Mouse (Mus musculus) midbrain, embryonic 12.5 days (tissue): ENCODE data around the gene 1600014C23Rik. TPM values are rescaled to one million over a fixed set of nuclear protein-coding genes. Genes with fewer than 3 reads are reported as not detected.

Source experiments
- ATAC-seq: fragments of 200-750 bp; cut with Nextera tagmentation; 2 replicates; pipeline ENCODE4 v1.8.0; 2017; ENCODE audit warnings: low read depth, moderate TSS enrichment, moderate library complexity; ENCODE audit not compliant: low FRiP score
- H3K27ac ChIP-seq: fragments of 300-500 bp; sonication (generic); replicated peaks from 2 replicates; pipeline ENCODE4 v1.5.1; 2016; ENCODE audit warnings: mild to moderate bottlenecking
- H3K27me3 ChIP-seq: fragments of 300-500 bp; sonication (generic); 2 replicates; pipeline ENCODE4 v1.6.1; 2016; ENCODE audit warnings: mild to moderate bottlenecking
- H3K36me3 ChIP-seq: fragments of 300-500 bp; sonication (generic); 2 replicates; pipeline ENCODE4 v1.6.1; 2016
- H3K4me1 ChIP-seq: fragments of 300-500 bp; sonication (generic); 2 replicates; pipeline ENCODE4 v1.6.1; 2016
- H3K4me2 ChIP-seq: fragments of 300-500 bp; sonication (generic); replicated peaks from 2 replicates; pipeline ENCODE4 v1.6.1; 2016; ENCODE audit warnings: mild to moderate bottlenecking, moderate library complexity
- H3K4me3 ChIP-seq: fragments of 300-500 bp; sonication (generic); 2 replicates; pipeline ENCODE4 v1.5.1; 2016; ENCODE audit warnings: mild to moderate bottlenecking
- H3K9ac ChIP-seq: fragments of 300-500 bp; sonication (generic); replicated peaks from 2 replicates; pipeline ENCODE4 v1.6.1; 2016; ENCODE audit warnings: mild to moderate bottlenecking, moderate library complexity
- H3K9me3 ChIP-seq: fragments of 300-500 bp; sonication (generic); 2 replicates; pipeline ENCODE4 v1.6.1; 2016; ENCODE audit warnings: mild to moderate bottlenecking
- WGBS: fragments of 180-500 bp; shearing (Covaris S2); methylation state at CpG from one replicate; pipeline ENCODE4 v1.1.7; 2016; 5-methylcytosine and 5-hydroxymethylcytosine counted together
- polyA plus RNA-seq: library from polyadenylated mRNA; unstranded; fragments of >200 nt; fragmentation: Nextera tagmentation; extraction: Ambion mirVana; gene quantifications from 2 replicates; pipeline ENCODE4 v1.2.1, GENCODE M21; 2016

1600014C23Rik gene
- polyA plus RNA-seq, 1 experiment from 2014 or later: not detected

DNA sequence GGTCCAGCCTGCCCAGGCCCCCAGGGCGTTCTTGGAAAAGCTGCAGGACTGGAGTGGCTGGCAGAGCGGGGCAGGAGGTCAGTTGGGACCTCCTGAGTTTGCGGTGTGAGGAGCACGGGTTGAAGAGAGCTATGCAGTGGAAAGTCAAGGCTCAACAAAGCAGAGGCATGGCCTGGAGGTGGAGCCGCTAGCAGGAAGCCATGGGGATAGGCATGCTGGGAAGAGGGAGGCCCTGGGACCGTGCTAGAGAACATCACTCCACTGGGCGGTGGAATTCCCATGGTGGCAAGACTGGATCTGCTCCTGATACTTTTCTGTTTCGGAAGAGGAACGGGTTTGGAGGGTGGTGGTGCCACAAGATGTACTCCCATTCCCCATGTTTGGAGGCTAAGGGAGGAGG lies 36.7 kb downstream of the 1600014C23Rik start:
- Histone ChIP-seq H3K36me3 (peaks cover 19% of the 10 kb centered on the region), H3K9me3 (no peaks in the 10 kb centered on the region), H3K27ac (no peak overlapping the region), H3K4me3 (no peak overlapping the region), H3K27me3 (no peaks in the 10 kb centered on the region), H3K4me2 (no peak overlapping the region), H3K9ac (no peak overlapping the region), H3K4me1 (peaks cover 23% of the 10 kb centered on the region)
- no peak for ATAC-seq
- WGBS: 96% methylated on average over 9 of the region's 9 CpGs

GRCm38 (mm10) chr17:45695227-45696120 lies 38.2 kb downstream of the 1600014C23Rik start:
- H3K9me3 ChIP-seq: no peaks in the 10 kb centered on the region
- H3K9ac ChIP-seq: no peak overlapping the region
- peaks cover 11% of the 10 kb centered on the region for H3K4me1 ChIP-seq
- no peak overlapping the region for H3K4me2 ChIP-seq
- H3K4me3 ChIP-seq: no peak overlapping the region
- no peak overlapping the region for H3K27ac ChIP-seq
- 82% methylated on average over 23 of the region's 23 CpGs for WGBS
- no peak for ATAC-seq
- no peaks in the 10 kb centered on the region for H3K27me3 ChIP-seq
- H3K36me3 ChIP-seq: peaks cover 19% of the 10 kb centered on the region

GRCm38 (mm10) chr17:45693812-45694565 lies 39.7 kb downstream of the 1600014C23Rik start:
- WGBS: 87% methylated on average over 18 of the region's 18 CpGs
- no peak overlapping the region for H3K27ac ChIP-seq
- H3K4me3 ChIP-seq: no peak overlapping the region
- no peak overlapping the region for H3K9ac ChIP-seq
- 0 out of 2 replicates have a peak, but pooled peaks cover 4% of the 10 kb centered on the region for H3K4me1 ChIP-seq
- H3K4me2 ChIP-seq: no peak overlapping the region
- ATAC-seq: no peak
- H3K27me3 ChIP-seq: no peaks in the 10 kb centered on the region
- no peaks in the 10 kb centered on the region for H3K9me3 ChIP-seq
- H3K36me3 ChIP-seq: peaks cover 17% of the 10 kb centered on the region

GRCm38 (mm10) chr17:45692159-45692558 lies 41.5 kb downstream of the 1600014C23Rik start:
- no peak overlapping the region for H3K4me2 ChIP-seq
- no peak overlapping the region for H3K4me3 ChIP-seq
- peaks cover 12% of the 10 kb centered on the region for H3K4me1 ChIP-seq
- H3K36me3 ChIP-seq: 0 out of 2 replicates have a peak, but pooled peaks cover 8% of the 10 kb centered on the region
- H3K27me3 ChIP-seq: no peaks in the 10 kb centered on the region
- WGBS: 81% methylated on average over 5 of the region's 5 CpGs
- no peaks in the 10 kb centered on the region for H3K9me3 ChIP-seq
- ATAC-seq: no peak
- no peak overlapping the region for H3K27ac ChIP-seq
- H3K9ac ChIP-seq: no peak overlapping the region

DNA sequence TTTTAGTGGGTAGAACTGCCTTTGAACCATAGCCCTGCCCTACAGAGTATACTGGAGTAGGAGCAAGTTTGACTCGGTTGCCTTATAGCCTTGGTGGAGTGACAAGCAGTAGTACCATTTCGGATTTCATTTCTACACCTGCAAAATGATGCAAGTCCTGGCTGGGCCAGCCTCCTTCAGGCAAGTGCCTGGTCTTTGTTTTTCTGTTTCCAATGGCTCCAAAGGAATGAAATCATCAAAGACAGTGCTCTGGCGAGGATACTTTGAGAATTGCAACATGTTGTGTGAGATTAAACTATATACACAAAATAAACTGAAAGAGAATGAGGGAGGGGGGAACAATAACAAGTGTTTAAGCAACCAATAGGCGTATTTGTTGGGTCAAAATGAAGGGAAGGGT lies 43.6 kb downstream of the 1600014C23Rik start:
- no peak overlapping the region for H3K4me2 ChIP-seq
- no peaks in the 10 kb centered on the region for H3K27me3 ChIP-seq
- no peaks in the 10 kb centered on the region for H3K36me3 ChIP-seq
- ATAC-seq: no peak
- H3K4me1 ChIP-seq: peaks cover 18% of the 10 kb centered on the region
- WGBS: 95% methylated on average over 4 of the region's 4 CpGs
- no peak overlapping the region for H3K4me3 ChIP-seq
- H3K9me3 ChIP-seq: no peaks in the 10 kb centered on the region
- no peak overlapping the region for H3K27ac ChIP-seq
- H3K9ac ChIP-seq: no peak overlapping the region

DNA sequence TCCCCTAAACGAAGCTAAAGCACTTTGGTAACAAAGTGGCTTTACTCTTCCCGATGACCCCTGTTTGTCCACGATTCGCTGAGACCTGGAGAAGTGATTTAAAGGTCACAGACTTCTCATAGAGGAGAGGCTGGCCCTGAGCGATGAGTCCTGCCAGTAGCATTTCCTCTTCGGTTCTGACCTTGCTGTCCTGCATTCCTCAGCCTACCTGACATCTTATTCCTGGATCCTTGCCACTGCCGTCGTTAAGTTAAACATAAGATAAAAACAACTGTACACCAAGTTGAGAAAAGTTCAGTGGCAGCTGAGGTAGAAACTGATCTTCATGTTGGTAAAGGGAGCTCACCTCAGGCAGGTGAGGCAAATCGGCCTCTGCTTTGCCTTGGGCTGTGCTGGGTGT lies 44.5 kb downstream of the 1600014C23Rik start:
- H3K4me2 ChIP-seq: no peak overlapping the region
- H3K9ac ChIP-seq: no peak overlapping the region
- no peak for ATAC-seq
- peaks cover 27% of the 10 kb centered on the region for H3K4me1 ChIP-seq
- H3K4me3 ChIP-seq: no peak overlapping the region
- H3K9me3 ChIP-seq: no peaks in the 10 kb centered on the region
- H3K27ac ChIP-seq: no peak overlapping the region
- H3K36me3 ChIP-seq: no peaks in the 10 kb centered on the region
- no peaks in the 10 kb centered on the region for H3K27me3 ChIP-seq
- 94% methylated on average over 9 of the region's 9 CpGs for WGBS

DNA sequence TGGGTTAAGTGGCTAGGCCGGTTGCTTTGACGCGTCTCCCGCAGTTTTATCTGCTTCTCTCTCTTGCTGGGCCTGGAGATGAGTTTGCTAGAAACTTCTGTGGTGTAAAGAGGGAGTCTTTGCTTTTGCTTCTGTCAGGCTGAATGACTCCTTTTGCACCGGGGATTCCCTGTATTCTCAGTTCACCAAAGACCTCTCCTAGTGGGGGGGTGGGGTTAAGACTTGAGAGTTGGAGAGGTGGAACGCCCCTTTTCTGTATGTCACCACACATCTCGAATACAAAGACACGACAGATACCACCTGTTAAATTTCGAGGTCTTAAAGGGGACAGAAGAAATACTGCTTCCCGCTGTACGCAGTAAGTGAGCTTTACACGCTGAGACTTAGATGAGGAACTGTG lies 46.9 kb downstream of the 1600014C23Rik start, which contains the start of gene Tmem63b:
TSS of gene Tmem63b (minus strand) at position 190 of the 400 bp plus-strand sequence.
- Histone ChIP-seq H3K4me3 (peak within 1 kb of the TSS; percentile 78), H3K9ac (peak within 1 kb of the TSS; percentile 93), H3K36me3 (no peaks in the 10 kb centered on the region), H3K4me2 (peak within 1 kb of the TSS; percentile 89), H3K4me1 (peaks cover 30% of the 10 kb centered on the region), H3K27me3 (no peaks in the 10 kb centered on the region), H3K9me3 (no peaks in the 10 kb centered on the region), H3K27ac (peak within 1 kb of the TSS; percentile 91)
- ATAC-seq: no peak
- 10% methylated on average over 12 of the region's 12 CpGs for WGBS

GRCm38 (mm10) chr17:45686093-45686619 lies 47.5 kb downstream of the 1600014C23Rik start, which contains the start of gene Mrpl14:
TSS of gene Mrpl14 (plus strand) at chr17:45686322.
- peak; percentile 90 for ATAC-seq

GRCm38 (mm10) chr17:45685171-45686092 lies 48.2 kb downstream of the 1600014C23Rik start:
- Histone ChIP-seq H3K4me2 (peak overlapping the region; percentile 89), H3K27ac (peak overlapping the region; percentile 91), H3K9ac (peak overlapping the region; percentile 93), H3K9me3 (no peaks in the 10 kb centered on the region), H3K36me3 (no peaks in the 10 kb centered on the region), H3K4me3 (peak overlapping the region; percentile 78), H3K27me3 (no peaks in the 10 kb centered on the region), H3K4me1 (peaks cover 37% of the 10 kb centered on the region)
- peak; percentile 55 for ATAC-seq
- under 1% methylated on average over 56 of the region's 58 CpGs for WGBS

More at GRCm38 (mm10) chr17:45686093-45686619, 47.5 kb downstream of the 1600014C23Rik start, which contains the start of gene Mrpl14:
- Histone ChIP-seq H3K36me3 (no peaks in the 10 kb centered on the region), H3K9me3 (no peaks in the 10 kb centered on the region), H3K4me1 (peaks cover 30% of the 10 kb centered on the region), H3K4me3 (peak within 1 kb of the TSS; percentile 78), H3K27ac (peak within 1 kb of the TSS; percentile 91), H3K27me3 (no peaks in the 10 kb centered on the region), H3K4me2 (peak within 1 kb of the TSS; percentile 89), H3K9ac (peak within 1 kb of the TSS; percentile 93)
- under 1% methylated on average over 24 of the region's 50 CpGs for WGBS

GRCm38 (mm10) chr17:45684667-45685131 lies 48.9 kb downstream of the 1600014C23Rik start:
- Histone ChIP-seq H3K4me2 (peak overlapping the region; percentile 89), H3K27ac (peak overlapping the region; percentile 91), H3K9me3 (no peaks in the 10 kb centered on the region), H3K27me3 (no peaks in the 10 kb centered on the region), H3K36me3 (no peaks in the 10 kb centered on the region), H3K4me3 (peak overlapping the region; percentile 78), H3K4me1 (peaks cover 39% of the 10 kb centered on the region), H3K9ac (peak overlapping the region; percentile 93)
- 29% methylated on average over 14 of the region's 14 CpGs for WGBS
- no peak for ATAC-seq
